Mouse (Mus musculus): ENCODE measurements around the gene Zbtb11.
"Not testable (repeated sequence)": the region's sequence is repeated elsewhere in the genome, so short reads cannot be mapped to it uniquely, and the experiment has no call there.

The Zbtb11 gene

DNA sequence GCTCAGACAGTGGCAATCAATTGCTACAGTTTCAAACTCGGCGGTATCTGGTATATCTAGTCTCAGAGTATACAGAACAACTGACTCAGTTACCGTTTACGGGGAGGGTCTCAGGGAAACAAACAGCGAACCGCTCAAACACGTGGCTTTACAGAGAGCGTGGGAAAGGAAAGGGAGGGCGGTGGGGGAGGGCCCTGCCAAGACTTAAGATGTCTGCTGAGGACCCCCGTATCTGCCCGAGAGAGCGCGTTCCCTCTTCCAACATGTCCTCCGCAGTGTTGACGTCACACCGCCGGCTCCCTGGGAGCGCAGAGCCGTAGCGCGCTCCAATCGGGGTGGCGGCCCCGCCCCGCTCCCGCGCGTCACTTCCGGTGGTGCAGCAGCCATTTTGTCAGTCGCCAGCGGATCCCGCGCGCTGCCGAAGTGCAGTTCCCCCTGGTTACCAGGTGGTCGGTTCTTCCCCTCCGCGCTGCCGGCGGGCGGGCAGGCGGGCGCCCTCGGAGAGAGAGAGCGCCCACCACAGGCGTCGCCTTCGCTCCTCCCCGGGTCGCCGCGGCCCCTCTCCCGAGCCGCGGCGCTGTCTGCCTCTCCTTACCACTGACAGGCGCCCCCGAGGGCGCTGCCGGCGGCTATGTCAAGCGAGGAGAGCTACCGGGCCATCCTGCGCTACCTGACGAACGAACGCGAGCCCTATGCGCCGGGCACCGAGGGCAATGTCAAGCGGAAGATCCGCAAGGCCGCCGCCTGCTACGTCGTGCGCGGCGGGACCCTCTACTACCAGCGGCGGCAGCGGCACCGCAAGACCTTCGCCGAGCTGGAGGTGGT lies at the start of gene Zbtb11:
Gene Zbtb11 (plus strand): TSS at position 453 of the 825 bp plus-strand sequence.
- peak; percentile 99 for DNase-seq (ENCODE audit: low read depth, low spot score)

DNA sequence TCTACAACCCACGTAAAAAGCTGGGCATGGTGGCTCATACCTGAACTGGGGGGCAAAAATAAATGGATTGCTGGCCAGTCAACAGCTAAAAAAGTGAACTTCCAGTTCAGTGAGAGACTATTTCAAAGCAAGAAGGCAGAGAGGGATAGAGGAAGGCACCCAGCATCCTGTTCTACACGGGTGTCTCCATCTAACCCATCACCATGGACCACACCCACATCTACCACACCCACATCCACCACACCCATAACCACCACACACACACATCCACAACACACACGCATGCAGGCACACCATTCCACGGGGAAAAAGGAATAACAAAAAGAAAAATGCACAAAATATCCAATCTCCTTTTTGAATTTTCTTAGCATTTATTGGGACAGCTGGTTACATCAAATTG lies 49.7 kb upstream of the Zbtb11 start:
- no peak for DNase-seq (ENCODE audit: low read depth, low spot score)

DNA sequence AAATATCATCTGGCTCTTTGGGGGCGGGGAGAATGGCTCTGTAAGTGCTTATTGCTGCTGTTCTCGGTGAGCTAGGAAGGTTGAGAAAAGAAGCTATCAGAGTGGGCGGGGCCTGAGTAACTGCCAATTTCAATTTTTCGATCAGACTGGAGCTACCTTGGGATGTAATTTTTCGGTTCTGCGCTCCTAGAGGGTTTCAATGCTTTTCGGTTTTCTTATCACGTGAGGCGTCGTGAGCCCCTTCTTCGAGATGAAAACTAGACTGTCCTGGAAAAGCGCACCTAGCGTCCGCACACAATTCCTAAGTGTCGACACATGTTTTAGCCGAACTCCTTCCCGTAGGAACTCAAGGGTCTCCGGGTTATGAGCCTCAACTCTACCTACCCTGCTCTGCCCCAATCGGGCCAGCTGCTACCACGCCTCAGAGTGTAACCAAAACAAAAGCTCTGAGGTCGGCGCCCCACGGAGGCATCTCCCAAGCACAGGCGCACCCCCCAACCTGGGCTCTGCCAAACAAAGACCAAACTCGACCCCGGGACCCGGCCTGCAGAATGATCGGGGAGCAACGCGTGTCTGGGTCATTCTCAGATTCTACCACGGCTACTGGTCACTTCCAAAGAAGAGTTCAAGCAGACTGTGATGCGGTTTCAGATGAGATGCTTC lies 39.9 kb upstream of the Zbtb11 start:
- no peak for DNase-seq (ENCODE audit: low read depth, low spot score)

DNA sequence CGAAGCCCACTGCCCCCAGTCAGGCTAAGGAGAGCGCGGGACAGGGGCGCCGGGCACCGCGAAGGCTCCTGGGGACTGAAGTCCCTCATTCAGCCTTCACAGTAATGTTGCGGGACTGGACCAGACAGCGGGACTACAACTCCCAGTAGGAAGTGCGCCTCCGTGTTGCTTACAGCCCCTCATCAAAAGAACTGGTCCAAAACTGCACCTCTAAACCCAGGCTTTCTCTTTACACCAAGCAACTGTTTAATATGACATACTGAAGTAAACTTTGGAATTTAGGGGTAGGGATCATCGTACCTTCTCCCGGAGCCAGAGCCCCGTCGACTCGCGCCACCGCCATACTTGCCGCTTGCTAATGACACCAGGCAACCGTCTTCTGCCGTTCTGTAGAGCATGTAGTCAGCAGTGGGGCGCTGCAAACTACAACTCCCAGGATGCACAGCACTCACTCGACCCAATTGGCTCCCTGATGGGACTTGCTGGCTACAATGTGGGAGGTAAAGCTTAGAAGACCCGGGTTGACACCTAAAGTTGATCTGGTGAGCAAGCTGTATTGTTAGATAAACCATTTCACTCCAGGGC lies 39.1 kb upstream of the Zbtb11 start, which contains the start of gene Cep97:
Gene Cep97 (minus strand): TSS at position 403 of the 585 bp plus-strand sequence.
- peak; percentile 77 for DNase-seq (ENCODE audit: low read depth, low spot score)

GRCm38 (mm10) chr16:55938761-55939160 lies 34.9 kb upstream of the Zbtb11 start:
- DNase-seq (ENCODE audit: low read depth, low spot score) = no peak

DNA sequence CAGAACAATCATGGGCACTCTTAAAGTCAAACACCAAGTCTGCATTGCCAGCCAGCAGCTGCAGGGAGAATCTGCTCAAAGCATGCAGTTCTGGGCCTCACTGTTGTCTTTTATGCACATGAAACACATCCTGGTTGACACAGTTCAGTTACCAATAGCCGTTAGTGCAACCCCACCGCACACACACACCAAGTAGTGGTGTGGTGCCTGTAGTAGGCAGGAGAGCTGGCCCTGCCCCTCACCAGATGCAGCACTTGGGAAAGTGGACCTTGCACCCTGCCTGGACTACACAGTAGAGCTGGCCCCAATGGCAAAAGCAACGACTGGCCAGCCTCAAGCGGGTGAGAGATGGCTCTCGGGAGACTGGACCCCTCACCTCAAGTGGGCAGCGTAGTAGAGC lies 34.0 kb upstream of the Zbtb11 start:
- no peak for DNase-seq (ENCODE audit: low read depth, low spot score)

DNA sequence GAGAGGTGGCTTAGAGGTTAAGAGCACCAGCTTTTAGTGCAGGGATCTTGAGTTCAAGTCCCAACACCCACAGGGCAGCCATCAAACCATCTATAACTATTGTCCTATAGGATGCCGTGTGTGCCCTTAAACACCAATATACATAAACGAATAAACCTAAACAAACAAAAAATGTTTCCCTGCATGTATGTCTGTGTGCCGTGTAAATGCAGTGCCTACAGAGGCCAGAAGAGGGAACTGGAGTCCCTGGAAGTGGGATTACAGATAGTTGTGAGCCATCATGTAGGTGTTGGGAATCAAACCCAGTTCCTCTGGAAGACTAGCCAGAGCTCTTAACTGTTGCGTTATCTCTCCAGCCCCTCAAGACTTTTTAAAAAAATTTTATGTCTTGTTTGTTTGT lies 32.9 kb upstream of the Zbtb11 start:
- DNase-seq (ENCODE audit: low read depth, low spot score) = no peak

DNA sequence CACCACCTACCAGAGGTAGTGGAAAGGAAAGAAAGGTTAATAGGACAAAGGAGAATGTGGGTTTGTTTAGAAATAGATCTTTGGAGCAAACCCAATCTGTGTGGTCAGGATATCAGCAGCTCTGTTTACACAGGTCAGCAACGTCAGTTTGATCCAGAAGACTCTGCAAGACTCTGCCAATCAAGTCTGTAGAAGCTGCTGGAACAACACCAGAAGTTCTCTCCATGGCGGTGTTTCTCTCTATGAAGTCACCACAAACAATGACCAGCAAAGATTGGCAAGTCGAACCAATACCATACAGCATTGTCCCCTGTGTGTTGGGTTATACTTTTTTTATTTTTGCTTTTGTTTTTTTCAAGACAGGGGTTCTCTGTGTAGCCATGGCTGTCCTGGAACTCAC lies 26.4 kb upstream of the Zbtb11 start:
- DNase-seq (ENCODE audit: low read depth, low spot score) = no peak

- not testable (repeated sequence) for DNase-seq (ENCODE audit: low read depth, low spot score)
Observed at GRCm38 (mm10) chr16:55947876-55948410, 25.7 kb upstream of the Zbtb11 start.

DNA sequence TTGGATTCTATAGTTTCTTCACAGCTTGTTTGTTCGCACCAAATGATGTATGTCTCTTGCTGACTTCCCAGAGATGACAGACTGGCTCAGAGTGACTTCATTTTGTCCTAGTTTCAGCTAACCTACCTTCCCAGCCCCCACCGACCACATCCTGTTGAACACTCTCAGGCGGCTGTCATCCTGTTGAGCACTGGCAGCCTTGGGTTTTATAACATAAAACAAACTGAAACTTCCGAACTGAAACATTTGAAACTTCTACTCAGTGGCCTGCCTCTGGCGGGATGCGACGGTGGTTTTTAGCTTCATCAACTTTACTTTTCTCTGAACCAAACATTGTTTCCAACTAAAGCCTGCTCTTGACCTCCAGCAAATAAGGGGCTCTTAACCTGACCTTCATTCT lies 24.7 kb upstream of the Zbtb11 start:
- no peak for DNase-seq (ENCODE audit: low read depth, low spot score)

- no peak for DNase-seq (ENCODE audit: low read depth, low spot score)
Observed at GRCm38 (mm10) chr16:55950462-55950861, 23.2 kb upstream of the Zbtb11 start.

DNA sequence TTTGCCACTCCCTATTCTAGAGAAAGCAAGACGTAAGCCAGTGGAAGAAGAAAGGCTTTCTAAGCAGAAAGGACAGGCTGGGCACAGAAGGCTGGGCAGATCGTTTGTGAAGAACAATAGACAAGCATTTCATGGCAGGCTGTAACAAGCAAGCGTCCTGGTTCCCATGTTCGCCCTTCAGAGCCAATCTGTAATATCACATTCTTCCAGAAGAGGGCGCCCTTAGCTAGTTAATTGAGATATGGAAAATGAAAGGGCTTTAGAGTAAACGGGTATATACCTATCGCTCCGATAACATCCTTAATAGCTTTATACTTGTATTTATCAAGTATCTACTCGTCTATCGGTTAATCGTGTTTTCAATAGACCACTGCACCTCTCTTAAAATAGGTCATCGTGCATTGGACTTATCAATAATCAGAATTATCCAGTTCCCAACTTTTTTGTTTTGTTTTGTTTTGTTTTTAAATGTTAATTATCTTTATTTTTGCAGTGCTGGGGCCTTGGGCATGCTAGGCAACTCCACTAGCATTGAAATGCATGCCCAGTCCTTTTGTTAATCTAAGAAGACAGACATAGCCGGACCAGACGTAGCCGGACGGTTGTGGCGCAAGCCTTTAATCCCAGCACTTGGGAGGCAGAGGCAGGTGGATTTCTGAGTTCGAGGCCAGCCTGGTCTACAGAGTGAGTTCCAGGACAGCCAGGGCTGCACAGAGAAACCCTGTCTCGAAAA lies 22.6 kb upstream of the Zbtb11 start:
- DNase-seq (ENCODE audit: low read depth, low spot score) = peak; percentile 73

- DNase-seq (ENCODE audit: low read depth, low spot score) = no peak
Observed at GRCm38 (mm10) chr16:55951679-55952327, 21.9 kb upstream of the Zbtb11 start.

DNA sequence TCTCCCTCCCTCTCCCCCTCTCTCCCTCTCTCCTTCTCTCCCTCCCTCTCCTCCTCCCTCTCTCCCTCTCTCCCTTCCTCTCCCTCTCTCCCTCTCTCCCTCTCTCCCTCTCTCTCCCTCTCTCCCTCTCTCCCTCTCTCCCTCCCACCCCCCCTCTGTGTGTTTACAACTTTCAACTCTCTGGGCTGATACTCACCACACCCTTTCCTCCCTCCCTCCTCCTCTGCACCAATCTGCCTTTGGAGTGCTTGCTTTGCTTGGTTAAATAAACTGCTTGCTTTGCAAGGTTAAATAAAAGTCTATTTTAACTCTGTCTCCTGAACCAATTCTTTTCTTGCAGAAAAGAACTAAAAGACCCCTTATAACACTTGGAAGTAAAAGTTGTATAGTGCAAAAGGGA lies 20.9 kb upstream of the Zbtb11 start:
- DNase-seq (ENCODE audit: low read depth, low spot score) = no peak

GRCm38 (mm10) chr16:55954196-55954595 lies 19.5 kb upstream of the Zbtb11 start:
- not testable (repeated sequence) for DNase-seq (ENCODE audit: low read depth, low spot score)

DNA sequence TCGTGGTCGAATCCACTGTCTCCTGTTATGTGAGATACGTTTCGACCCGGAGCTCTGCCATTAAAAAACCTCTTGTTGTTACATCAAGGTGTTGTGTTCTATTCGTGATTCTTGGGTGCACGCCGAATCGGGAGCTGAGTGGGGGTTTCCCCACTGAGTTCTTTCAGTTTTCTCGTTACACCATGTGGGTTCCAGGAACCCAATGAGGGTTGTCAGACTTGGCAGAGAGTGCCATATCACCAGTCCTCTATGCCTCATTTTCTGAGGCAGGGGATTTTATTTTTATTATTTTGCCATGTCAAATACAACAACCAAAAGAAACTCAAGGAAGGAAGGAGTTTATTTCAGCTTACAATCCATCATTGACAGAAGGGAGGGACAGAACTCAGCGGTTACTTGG lies 10.6 kb upstream of the Zbtb11 start:
- DNase-seq (ENCODE audit: low read depth, low spot score) = not testable (repeated sequence)

DNA sequence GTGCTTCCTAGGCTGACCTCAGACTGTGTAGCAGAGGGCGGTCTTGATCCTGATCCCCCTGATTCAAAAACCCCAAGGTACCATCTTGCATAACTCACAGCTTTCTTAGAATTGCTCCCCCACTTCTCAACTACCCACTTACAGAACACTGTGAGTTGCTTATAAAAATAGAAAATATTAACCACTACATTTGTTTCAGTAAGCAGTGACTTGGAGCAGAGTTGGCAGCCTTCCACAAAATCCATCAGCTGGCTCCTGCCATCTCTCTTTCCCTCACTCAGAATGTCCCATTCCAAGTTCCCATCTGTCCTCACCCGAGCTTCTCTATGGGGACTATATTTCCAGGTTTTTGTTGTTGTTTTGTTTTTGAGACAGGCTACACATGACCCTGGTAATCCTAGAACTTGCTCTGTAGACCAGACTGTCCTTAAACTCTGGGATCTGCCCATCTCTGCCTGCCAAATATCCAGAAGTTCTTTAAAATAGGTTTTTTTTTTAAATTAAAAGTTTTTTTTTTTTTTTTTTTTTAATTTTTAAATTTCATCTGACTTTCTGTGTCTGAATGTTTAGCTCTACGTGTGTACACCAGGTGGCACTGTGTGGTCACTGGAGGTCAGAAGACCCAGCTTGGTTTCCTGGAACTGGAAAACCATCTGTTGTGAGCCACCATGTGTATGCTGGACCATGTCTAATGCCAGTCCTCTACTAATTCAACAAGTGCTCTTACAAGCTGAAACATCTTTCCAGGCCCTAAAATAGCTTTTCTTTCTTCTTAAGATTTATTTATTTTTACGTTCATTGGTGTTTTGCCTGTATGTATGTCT lies 9.3 kb upstream of the Zbtb11 start:
- no peak for DNase-seq (ENCODE audit: low read depth, low spot score)

- peak; percentile 93 for DNase-seq (ENCODE audit: low read depth, low spot score)
Observed at GRCm38 (mm10) chr16:55966212-55966871, 7.3 kb upstream of the Zbtb11 start, which contains the start of gene Rpl24. Gene Rpl24, plus strand, starts transcription at chr16:55966275.

DNA sequence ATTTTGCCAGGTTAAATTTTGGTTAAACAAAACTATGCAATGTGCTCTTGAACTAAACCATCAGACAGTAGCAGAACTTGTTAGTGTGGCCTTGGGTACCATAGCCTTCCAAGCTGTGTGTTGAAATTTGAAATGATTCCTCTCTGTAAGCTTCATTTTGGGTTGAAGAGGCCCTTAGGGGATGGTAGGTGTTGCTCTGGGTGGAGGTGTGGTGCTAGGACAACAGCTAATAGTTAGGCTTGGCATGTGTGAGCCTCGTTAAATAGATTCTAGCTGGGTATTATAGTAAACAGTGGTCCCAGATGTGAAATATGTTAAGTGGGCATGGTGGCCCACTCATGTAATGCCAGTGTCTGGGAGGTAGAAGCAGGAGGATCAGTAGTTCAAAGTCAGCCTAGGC lies 6.5 kb upstream of the Zbtb11 start:
- no peak for DNase-seq (ENCODE audit: low read depth, low spot score)

DNA sequence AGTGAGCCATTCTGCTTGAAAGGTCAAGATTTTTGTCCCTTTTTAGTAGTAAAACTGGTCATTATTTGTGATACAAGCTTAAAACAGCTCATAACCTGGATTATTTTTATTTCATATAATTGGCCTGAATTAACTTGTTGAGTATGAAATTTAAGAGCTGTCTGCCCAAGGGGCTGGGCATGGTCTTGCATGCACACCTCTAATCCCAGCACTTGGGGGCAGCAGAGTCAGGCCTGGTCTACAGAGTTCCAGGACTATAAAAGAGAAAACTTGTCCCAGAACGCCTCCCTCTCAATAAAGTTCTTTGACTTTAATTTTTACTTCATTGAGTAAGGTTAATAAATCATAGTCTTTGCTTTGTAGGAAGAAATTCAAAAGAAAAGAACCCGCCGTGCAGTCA lies 4.5 kb upstream of the Zbtb11 start:
- no peak for DNase-seq (ENCODE audit: low read depth, low spot score)

Measured in retina, postnatal 7 days (tissue).